Mouse (Mus musculus) layer of hippocampus, adult 2 months (tissue): ENCODE measurements around the gene Cul4b. TPM values are rescaled to one million over a fixed set of nuclear protein-coding genes. Genes with fewer than 3 reads are reported as not detected.
"Not testable (repeated sequence)": the region's sequence is repeated elsewhere in the genome, so short reads cannot be mapped to it uniquely, and the experiment has no call there.

Experiments
- DNase-seq, 2 experiments: peaks; one replicate each; pipeline ENCODE4 v3.0.0; 2022; ENCODE audit warnings: low spot score in 2 of 2
- H3K27ac ChIP-seq: fragments of 200-600 bp; 2 replicates; pipeline ENCODE4 v1.8.1; 2022
- H3K4me3 ChIP-seq: fragments of 200-600 bp; 2 replicates; pipeline ENCODE4 v1.8.1; 2022; ENCODE audit warnings: mild to moderate bottlenecking
- CTCF ChIP-seq: fragments of 200-600 bp; conservative IDR thresholded peaks from 2 replicates; pipeline ENCODE4 v1.8.1; 2022; ENCODE audit warnings: antibody characterized with exemption, mild to moderate bottlenecking, moderate library complexity
- total RNA-seq, 2 experiments: library from RNA; stranded (reverse); gene quantifications; 2 replicates each; pipeline ENCODE4 v1.2.3; 2021

Gene Cul4b
- total RNA-seq, 2 experiments from 2014 or later: 34.5 to 36.4 TPM

DNA sequence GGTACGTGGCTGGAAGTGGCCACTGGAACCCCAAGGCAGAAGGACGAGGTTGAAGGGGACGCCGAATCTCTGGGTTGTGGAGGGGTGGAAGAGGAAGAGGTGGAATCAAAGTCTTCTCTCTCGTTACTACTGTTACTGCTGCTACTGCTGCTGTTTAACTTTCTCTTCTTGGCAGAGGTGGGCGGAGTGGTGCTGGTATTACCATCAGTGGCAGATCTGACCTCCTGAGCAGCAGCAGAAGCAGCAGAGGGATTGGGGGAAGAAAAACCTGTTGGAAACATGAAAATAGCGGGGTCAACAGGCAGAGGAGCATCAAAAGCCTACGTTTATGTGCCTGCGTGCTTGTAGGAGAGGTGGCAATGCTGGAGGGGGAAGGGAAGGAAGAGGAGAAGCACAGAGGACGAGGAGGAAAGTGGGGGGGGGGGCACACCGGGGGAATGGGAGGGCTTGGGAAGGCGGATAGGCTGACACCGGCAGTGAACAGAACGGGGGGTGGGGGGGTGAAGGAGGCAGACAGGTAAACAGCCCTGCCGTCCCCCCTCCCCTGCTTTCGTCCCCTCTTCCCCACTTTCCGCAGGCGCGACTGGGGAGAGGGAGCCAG lies 12.0 kb downstream of the Cul4b start:
- no peak for TF ChIP-seq CTCF
- peak; percentile 11 to 14 for DNase-seq
- Histone ChIP-seq H3K27ac (peak overlapping the region; percentile 97), H3K4me3 (peak overlapping the region; percentile 74)

DNA sequence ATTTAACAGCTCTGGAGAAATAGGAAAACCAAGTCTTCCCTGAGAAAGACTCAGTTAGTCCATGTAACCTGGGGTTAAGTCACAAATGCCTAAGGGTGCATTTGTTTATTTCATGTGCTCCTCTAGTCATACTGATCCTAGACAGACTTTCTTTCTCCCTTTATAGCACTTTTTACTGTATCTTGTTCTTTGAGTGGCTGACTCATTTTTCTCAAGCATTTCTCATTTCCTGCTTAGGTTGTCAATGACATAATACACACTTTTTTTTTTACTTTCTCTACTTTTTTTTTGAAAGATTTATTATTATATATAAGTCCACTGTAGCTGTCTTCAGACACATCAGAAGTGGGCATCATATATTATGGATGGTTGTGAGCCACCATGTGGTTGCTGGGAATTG lies 22.7 kb downstream of the Cul4b start:
- DNase-seq: no peak
- no peak overlapping the region for H3K4me3 ChIP-seq
- no peak for TF ChIP-seq CTCF
- H3K27ac ChIP-seq: no peak overlapping the region

DNA sequence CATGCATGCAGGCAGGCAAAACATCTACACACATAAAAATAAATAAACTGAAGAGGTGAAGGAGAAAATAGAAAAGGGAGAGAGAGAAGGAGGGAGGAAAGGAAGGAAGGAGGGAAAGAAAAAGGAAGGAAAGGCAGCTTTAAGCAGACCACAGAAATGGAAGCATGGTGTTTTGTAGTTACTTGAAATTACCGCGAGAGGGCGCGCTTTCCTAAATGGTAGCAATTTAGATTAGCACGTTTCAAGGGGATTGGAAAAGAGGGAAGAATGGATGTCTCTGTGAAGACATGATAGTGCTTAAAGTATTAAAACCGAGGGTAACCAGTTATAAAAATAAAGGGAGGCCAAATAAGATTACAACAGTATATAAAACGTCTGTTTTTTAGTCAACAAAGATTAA lies 61.4 kb downstream of the Cul4b start:
- H3K4me3 ChIP-seq: no peak overlapping the region
- TF ChIP-seq CTCF: peak; percentile 80
- H3K27ac ChIP-seq: no peak overlapping the region
- DNase-seq: peak; percentile 4 to 14

DNA sequence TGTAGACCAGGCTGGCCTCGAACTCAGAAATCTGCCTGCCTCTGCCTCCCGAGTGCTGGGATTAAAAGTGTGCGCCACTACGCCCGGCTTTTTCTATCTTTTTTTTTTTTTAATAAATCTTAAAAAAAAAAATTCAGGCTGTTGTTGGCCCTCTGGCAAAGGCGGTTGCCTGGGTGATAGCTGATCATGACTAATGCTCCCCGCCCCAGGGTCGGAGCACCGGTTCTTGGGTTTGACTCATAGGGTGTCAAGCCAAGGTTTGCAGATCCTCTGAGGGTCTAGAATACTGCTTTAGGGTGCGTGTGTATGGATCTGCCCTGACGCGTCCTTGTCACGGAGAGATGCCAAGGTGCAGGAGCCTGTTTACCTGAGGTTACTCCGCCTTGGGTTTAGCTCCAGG lies 71.2 kb downstream of the Cul4b start:
- TF ChIP-seq CTCF: no peak

DNA sequence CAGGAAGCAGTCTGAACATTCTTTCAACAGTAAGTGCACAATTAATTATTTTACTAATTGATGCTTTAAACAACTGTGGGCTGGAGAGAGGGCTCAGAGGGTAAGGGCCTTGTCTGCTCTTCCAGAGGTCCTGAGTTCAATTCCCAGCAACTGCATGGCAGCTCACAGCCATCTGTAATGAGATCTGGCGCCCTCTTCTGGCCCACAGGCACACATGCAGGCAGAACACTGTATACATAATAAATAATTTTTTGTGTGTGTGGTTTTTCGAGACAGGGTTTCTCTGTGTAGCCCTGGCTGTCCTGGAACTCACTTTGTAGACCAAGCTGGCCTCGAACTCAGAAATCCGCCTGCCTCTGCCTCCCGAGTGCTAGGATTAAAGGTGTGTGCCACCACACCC lies 73.8 kb downstream of the Cul4b start:
- not testable (repeated sequence) for H3K4me3 ChIP-seq, H3K27ac ChIP-seq, DNase-seq
- peak; percentile 45 for TF ChIP-seq CTCF

More for the DNA sequence above, 71.2 kb downstream of the Cul4b start:
- no peak overlapping the region for H3K27ac ChIP-seq
- DNase-seq: no peak
- no peak overlapping the region for H3K4me3 ChIP-seq

DNA sequence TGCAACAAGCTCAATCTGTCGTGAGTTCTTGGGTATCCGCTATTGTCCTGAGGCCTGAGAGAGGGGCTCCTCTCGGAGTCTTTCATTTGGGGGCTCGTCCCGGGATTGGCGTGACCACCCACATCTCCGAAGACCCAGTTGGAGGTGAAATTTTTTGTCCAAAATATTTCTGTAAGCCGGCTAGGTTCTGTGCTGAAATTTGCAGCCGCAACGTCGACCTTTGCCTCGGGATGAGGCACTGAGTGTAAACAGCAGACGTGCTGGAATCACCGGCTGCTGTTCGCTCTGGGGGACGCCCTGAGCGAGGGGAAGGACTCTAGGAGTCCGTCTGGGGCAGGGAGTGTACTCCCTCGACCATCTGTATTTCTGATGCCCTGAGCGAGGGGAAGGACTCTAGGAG lies 90.5 kb downstream of the Cul4b start:
- not testable (repeated sequence) for H3K4me3 ChIP-seq, DNase-seq, H3K27ac ChIP-seq

Other genes with a start within 250 kb of the Cul4b start
- gene Lamp2, start 119.7 kb downstream of the Cul4b start, total RNA-seq: 10 to 100 TPM; 67.0 to 69.1 TPM
- 10 to 100 TPM; 83.9 to 92.8 TPM for gene Mcts1, start 24.4 kb upstream of the Cul4b start, total RNA-seq
- 10 to 100 TPM; 22.4 to 25.3 TPM for gene C1galt1c1, start 58.9 kb upstream of the Cul4b start, total RNA-seq
- gene 6030498E09Rik, start 196.5 kb upstream of the Cul4b start, total RNA-seq: not detected